Mouse (Mus musculus) kidney, postnatal 25 days (tissue): ENCODE data around the gene Gm16434.
"Not testable (repeated sequence)": the region's sequence is repeated elsewhere in the genome, so short reads cannot be mapped to it uniquely, and the experiment has no call there.

Experiments used
- DNase-seq, 2 experiments: peaks; one replicate each; pipeline ENCODE4 v3.0.0; 2021; ENCODE audit warnings: mixed read lengths in 2 of 2

The Gm16434 gene

GRCm38 (mm10) chr14:7194440-7194839, at the start of gene Gm16434:
Gene Gm16434 (minus strand): TSS chr14:7194540.
- not testable (repeated sequence) for DNase-seq

- DNase-seq = not testable (repeated sequence)
Observed at GRCm38 (mm10) chr14:7243498-7243897, 49.2 kb upstream of the Gm16434 start.

- peak; percentile 2 to 23 for DNase-seq
Observed at GRCm38 (mm10) chr14:7200070-7200469, 5.7 kb upstream of the Gm16434 start.

GRCm38 (mm10) chr14:7174483-7174971, 19.8 kb downstream of the Gm16434 start, which contains the start of gene Gm3512:
Gene Gm3512 (minus strand): TSS chr14:7174533.
- DNase-seq = peak in 1 of 2 experiments; percentile 16
